Mouse (Mus musculus) CH12.LX (cell line): ENCODE results near the gene Prkcb. TPM values are rescaled to one million over a fixed set of nuclear protein-coding genes. Genes with fewer than 3 reads are reported as not detected.
A peak's percentile ranks its signal among the peaks of the same experiment; 100 is the strongest.

Source experiments
- DNase-seq: peaks from one replicate; pipeline ENCODE4 v3.0.0-alpha.2; 2013; ENCODE audit errors: extremely low read depth
- H3K27ac ChIP-seq: 2 replicates; pipeline ENCODE4 v1.5.1; 2012; ENCODE audit warnings: low read depth, mild to moderate bottlenecking, control low read depth, moderate library complexity; ENCODE audit not compliant: insufficient read depth
- H3K27me3 ChIP-seq: replicated peaks from 2 replicates; pipeline ENCODE3; 2012; ENCODE audit warnings: inconsistent platforms
- H3K36me3 ChIP-seq, 2 experiments: replicated peaks in 1 of 2; 2 replicates each; pipeline versions ENCODE3 to v1.6.1; 2012; ENCODE audit warnings: inconsistent platforms in 1 of 2, low read length in 1 of 2, mild to moderate bottlenecking in 1 of 2, mixed read lengths in 1 of 2, moderate library complexity in 1 of 2; ENCODE audit not compliant: control insufficient read depth in 1 of 2, insufficient read depth in 1 of 2
- H3K4me1 ChIP-seq, 2 experiments: 2 replicates each; pipeline ENCODE4 v1.6.1; 2012; ENCODE audit warnings: inconsistent platforms in 1 of 2, moderate library complexity in 1 of 2; ENCODE audit not compliant: insufficient read depth in 2 of 2, control insufficient read depth in 1 of 2
- H3K4me2 ChIP-seq: 2 replicates; pipeline ENCODE4 v1.6.1; 2012; ENCODE audit warnings: low read depth, mild to moderate bottlenecking, control low read depth; ENCODE audit not compliant: poor library complexity, insufficient read depth, severe bottlenecking
- H3K4me3 ChIP-seq, 3 experiments: fragments of 150-350 bp in 1 of 3; sonication (generic) in 1 of 3; replicated peaks in 1 of 3; 2 replicates each; pipeline versions ENCODE3 to v1.5.1; 2011 to 2012; ENCODE audit warnings: low read depth in 2 of 3, low read length in 2 of 3, mild to moderate bottlenecking in 2 of 3, moderate library complexity in 2 of 3, control low read depth in 1 of 3, improper control_type of control experiment in 1 of 3, inconsistent platforms in 1 of 3, mixed read lengths in 1 of 3; ENCODE audit not compliant: poor library complexity in 1 of 3
- H3K79me2 ChIP-seq: replicated peaks from 2 replicates; pipeline ENCODE4 v1.6.1; 2012; ENCODE audit warnings: mild to moderate bottlenecking, moderate library complexity; ENCODE audit not compliant: control insufficient read depth, poor library complexity, insufficient read depth, severe bottlenecking; ENCODE audit errors: extremely low read depth
- H3K9ac ChIP-seq: 2 replicates; pipeline ENCODE4 v1.6.1; 2012; ENCODE audit warnings: low read depth, mild to moderate bottlenecking, control low read depth, moderate library complexity; ENCODE audit not compliant: insufficient read depth
- H3K9me3 ChIP-seq: replicated peaks from 2 replicates; pipeline ENCODE3; 2012; ENCODE audit warnings: low read length, inconsistent platforms, mixed read lengths
- BHLHE40 ChIP-seq: IDR thresholded peaks from 2 replicates; pipeline ENCODE4 v1.6.1; 2011; ENCODE audit warnings: mild to moderate bottlenecking, low read depth, low read length, improper control_type of control experiment
- CHD1 ChIP-seq: IDR thresholded peaks from 2 replicates; pipeline ENCODE4 v1.6.1; 2012; ENCODE audit warnings: low read depth, low read length, improper control_type of control experiment, inconsistent platforms
- CHD2 ChIP-seq: IDR thresholded peaks from 2 replicates; pipeline ENCODE4 v1.6.1; 2011; ENCODE audit warnings: low read length, improper control_type of control experiment
- CTCF ChIP-seq, 2 experiments: IDR thresholded peaks in 1 of 2; conservative IDR thresholded peaks in 1 of 2; 2 replicates each; pipeline ENCODE4 v1.5.1; 2011 to 2012; ENCODE audit warnings: low read depth in 2 of 2, low read length in 2 of 2, improper control_type of control experiment in 1 of 2, inconsistent platforms in 1 of 2, mild to moderate bottlenecking in 1 of 2, moderate library complexity in 1 of 2
- ELF1 ChIP-seq: IDR thresholded peaks from 2 replicates; pipeline ENCODE4 v1.6.1; 2014; ENCODE audit warnings: low read depth, mild to moderate bottlenecking, inconsistent platforms, low read length, improper control_type of control experiment
- JUN ChIP-seq: IDR thresholded peaks from 2 replicates; pipeline ENCODE4 v1.6.1; 2011; ENCODE audit warnings: low read depth, mild to moderate bottlenecking, low read length, improper control_type of control experiment, moderate library complexity; ENCODE audit not compliant: insufficient read depth
- MXI1 ChIP-seq: IDR thresholded peaks from 2 replicates; pipeline ENCODE4 v1.6.1; 2011; ENCODE audit warnings: mild to moderate bottlenecking, low read depth, low read length, improper control_type of control experiment
- NELFE ChIP-seq: IDR thresholded peaks from 2 replicates; pipeline ENCODE4 v1.6.1; 2011; ENCODE audit warnings: low read depth, low read length, improper control_type of control experiment
- POLR2AphosphoS2 ChIP-seq: IDR thresholded peaks from 2 replicates; pipeline ENCODE4 v1.6.1; 2011; ENCODE audit warnings: low read depth, low read length, improper control_type of control experiment
- RCOR1 ChIP-seq: conservative IDR thresholded peaks from 2 replicates; pipeline ENCODE4 v1.6.1; 2012; ENCODE audit warnings: low read depth, mild to moderate bottlenecking, inconsistent platforms, low read length, improper control_type of control experiment
- SIN3A ChIP-seq: IDR thresholded peaks from 2 replicates; pipeline ENCODE4 v1.6.1; 2012; ENCODE audit warnings: low read length, improper control_type of control experiment, inconsistent platforms
- TBP ChIP-seq: conservative IDR thresholded peaks from 2 replicates; pipeline ENCODE4 v1.6.1; 2011; ENCODE audit warnings: low read depth, low read length, improper control_type of control experiment
- TCF12 ChIP-seq: IDR thresholded peaks from 2 replicates; pipeline ENCODE4 v1.6.1; 2014; ENCODE audit warnings: low read depth, mild to moderate bottlenecking, inconsistent platforms, low read length, improper control_type of control experiment
- UBTF ChIP-seq: IDR thresholded peaks from 2 replicates; pipeline ENCODE4 v1.6.1; 2012; ENCODE audit warnings: low read depth, mild to moderate bottlenecking, inconsistent platforms, low read length, improper control_type of control experiment, moderate library complexity
- USF2 ChIP-seq: conservative IDR thresholded peaks from 2 replicates; pipeline ENCODE4 v1.6.1; 2011; ENCODE audit warnings: low read depth, low read length, improper control_type of control experiment
- dilution Hi-C: fragments of 300-500 bp; cut with MboI; formaldehyde crosslinking; loops from 2 replicates; pipeline ENCODE4 v1.14.3; 2020; ENCODE audit warnings: low sequenced_read_pairs; ENCODE audit not compliant: extremely low pct_unique_long_range_greater_than_20kb, extremely low pct_ligation_motif_present
- in situ Hi-C: fragments of 300-500 bp; cut with MboI; formaldehyde crosslinking; loops from 3 replicates; pipeline ENCODE4 v1.14.3; 2019; ENCODE audit warnings: low sequenced_read_pairs, low pct_ligation_motif_present, low pct_unique_long_range_greater_than_20kb, mixed read lengths
- polyA plus RNA-seq: library from polyadenylated mRNA; unstranded; fragments of >175 nt; gene quantifications from 2 replicates; pipeline ENCODE4 v1.2.1, GENCODE M21; 2012; ENCODE audit warnings: low read depth; ENCODE audit not compliant: insufficient read length
- total RNA-seq, 2 experiments: library from RNA; depleted of rRNA; stranded (reverse); fragments of 300-350 nt in 1 of 2; fragments of >200 nt in 1 of 2; gene quantifications; 2 replicates each; pipeline ENCODE4 v1.2.3; 2012 to 2014

The Prkcb gene
- total and polyA plus RNA-seq, 3 experiments = 323 to 463 (median 337) TPM

GRCm38 (mm10) chr7:122302538-122302937 lies 14.0 kb downstream of the Prkcb start:
- Histone ChIP-seq H3K4me2 (no peak overlapping the region), H3K27me3 (no peaks in the 10 kb centered on the region), H3K4me3 (no peak overlapping the region), H3K9me3 (peaks cover 47% of the 10 kb centered on the region), H3K9ac (no peak overlapping the region), H3K4me1 (peaks cover 21 to 67% of the 10 kb centered on the region in 2 experiments), H3K36me3 (peaks cover 79 to 98% of the 10 kb centered on the region in 2 experiments), H3K79me2 (peaks cover 96% of the 10 kb centered on the region), H3K27ac (peak overlapping the region; percentile 8; the same call in 1 of the 2 replicates)
- TF ChIP-seq NELFE = no peak
- no peak for TF ChIP-seq SIN3A
- TF ChIP-seq POLR2AphosphoS2 = no peak
- no peak for TF ChIP-seq CHD1
- no peak for TF ChIP-seq USF2
- no peak for TF ChIP-seq RCOR1
- no peak for DNase-seq
- in situ Hi-C loops (no loop called here), dilution Hi-C loops (no loop called here)

- Histone ChIP-seq H3K9me3 (peaks cover 40% of the 10 kb centered on the region), H3K36me3 (peaks cover 65 to 93% of the 10 kb centered on the region in 2 experiments), H3K9ac (no peak overlapping the region), H3K27me3 (no peaks in the 10 kb centered on the region), H3K79me2 (peaks cover 96% of the 10 kb centered on the region), H3K4me1 (peaks cover 15 to 66% of the 10 kb centered on the region in 2 experiments), H3K4me2 (no peak overlapping the region), H3K27ac (no peak overlapping the region), H3K4me3 (no peak overlapping the region)
- DNase-seq = no peak
- dilution Hi-C loops (no loop called here), in situ Hi-C loops (no loop called here)
- TF ChIP-seq CHD2 (no peak), SIN3A (no peak), UBTF (no peak), TBP (no peak), JUN (no peak), MXI1 (no peak), BHLHE40 (no peak)
Measured at GRCm38 (mm10) chr7:122303988-122304387, 15.4 kb downstream of the Prkcb start.

- H3K79me2 ChIP-seq = peaks cover 96% of the 10 kb centered on the region
- peaks cover 38% of the 10 kb centered on the region for H3K9me3 ChIP-seq
- in situ Hi-C loops = no loop called here
- no peak overlapping the region for H3K9ac ChIP-seq
- DNase-seq = no peak
- no peak for TF ChIP-seq TCF12
- no peak for TF ChIP-seq ELF1
- TF ChIP-seq CTCF (conservative IDR thresholded peaks at IDR 0.05 in 1 of 2, IDR thresholded peaks at IDR 0.05 in 1 of 2; ENCODE audit: low read depth in 2 of 2, low read length in 2 of 2) = no peak
- TF ChIP-seq BHLHE40 = no peak
- H3K27ac ChIP-seq = no peak overlapping the region
- no peak overlapping the region for H3K4me3 ChIP-seq
- no peaks in the 10 kb centered on the region for H3K27me3 ChIP-seq
- peaks cover 15 to 69% of the 10 kb centered on the region in 2 experiments for H3K4me1 ChIP-seq
- dilution Hi-C loops = no loop called here
- no peak overlapping the region for H3K4me2 ChIP-seq
- peaks cover 61 to 87% of the 10 kb centered on the region in 2 experiments for H3K36me3 ChIP-seq
Measured at GRCm38 (mm10) chr7:122304521-122304920, 16.0 kb downstream of the Prkcb start.
